Mouse (Mus musculus): ENCODE results near the gene Mafk. TPM values are rescaled to one million over a fixed set of nuclear protein-coding genes. Genes with fewer than 3 reads are reported as not detected.

The Mafk gene
- polyA plus RNA-seq (2015; fragmentation: Illumina TruSeq; extraction: RNeasy Lipid Tissue Mini Kit (QIAGEN cat#74804); ENCODE audit: insufficient read depth, low replicate concordance): 13.5 TPM

DNA sequence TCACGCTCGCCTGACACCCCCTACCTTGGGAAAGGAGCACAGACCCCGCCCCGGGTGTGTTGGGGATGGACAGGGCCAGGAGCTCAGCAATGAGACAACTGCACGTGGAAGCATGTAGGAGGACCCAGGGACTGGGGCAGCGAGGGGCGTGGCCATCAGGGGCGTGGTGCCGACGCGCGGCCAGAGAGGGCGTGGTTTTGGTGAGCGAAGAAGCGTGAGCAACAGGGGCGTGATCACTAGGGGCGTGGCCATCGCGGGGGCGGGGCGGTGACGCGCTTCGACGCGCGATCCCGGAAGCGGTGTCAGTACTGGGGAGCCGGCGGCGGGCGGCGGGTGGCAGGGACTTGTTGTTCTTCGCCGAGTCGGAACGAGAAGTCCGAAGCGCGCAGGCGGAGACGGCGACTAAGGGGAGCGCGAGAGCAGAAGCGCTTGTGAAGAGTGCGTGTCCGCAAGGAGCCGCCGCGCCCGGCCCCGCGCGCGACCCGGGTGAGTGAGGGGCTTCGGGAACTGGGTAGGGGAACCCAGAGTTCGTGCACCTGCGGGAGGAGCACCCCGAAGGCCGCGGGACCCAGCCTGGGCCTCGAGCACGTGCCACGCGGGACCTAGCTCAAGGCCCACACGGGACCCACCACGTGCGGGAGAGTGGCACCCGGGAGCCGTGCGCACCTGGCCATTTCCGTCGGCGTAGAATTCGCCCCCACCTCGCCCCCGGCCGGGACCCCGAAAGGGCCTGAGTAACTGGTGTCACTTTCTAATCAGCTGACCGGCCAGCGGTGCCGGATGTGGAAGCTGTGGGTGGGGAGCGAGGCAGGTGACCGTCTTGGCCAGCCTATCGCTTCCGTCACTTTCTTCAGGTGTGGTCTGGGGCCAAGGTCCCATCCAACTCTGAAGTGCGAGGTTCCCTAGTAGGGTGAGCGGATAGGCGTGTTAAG is at the start of gene Mafk:
TSS of gene Mafk (plus strand) at position 287 of the 932 bp plus-strand sequence.

DNA sequence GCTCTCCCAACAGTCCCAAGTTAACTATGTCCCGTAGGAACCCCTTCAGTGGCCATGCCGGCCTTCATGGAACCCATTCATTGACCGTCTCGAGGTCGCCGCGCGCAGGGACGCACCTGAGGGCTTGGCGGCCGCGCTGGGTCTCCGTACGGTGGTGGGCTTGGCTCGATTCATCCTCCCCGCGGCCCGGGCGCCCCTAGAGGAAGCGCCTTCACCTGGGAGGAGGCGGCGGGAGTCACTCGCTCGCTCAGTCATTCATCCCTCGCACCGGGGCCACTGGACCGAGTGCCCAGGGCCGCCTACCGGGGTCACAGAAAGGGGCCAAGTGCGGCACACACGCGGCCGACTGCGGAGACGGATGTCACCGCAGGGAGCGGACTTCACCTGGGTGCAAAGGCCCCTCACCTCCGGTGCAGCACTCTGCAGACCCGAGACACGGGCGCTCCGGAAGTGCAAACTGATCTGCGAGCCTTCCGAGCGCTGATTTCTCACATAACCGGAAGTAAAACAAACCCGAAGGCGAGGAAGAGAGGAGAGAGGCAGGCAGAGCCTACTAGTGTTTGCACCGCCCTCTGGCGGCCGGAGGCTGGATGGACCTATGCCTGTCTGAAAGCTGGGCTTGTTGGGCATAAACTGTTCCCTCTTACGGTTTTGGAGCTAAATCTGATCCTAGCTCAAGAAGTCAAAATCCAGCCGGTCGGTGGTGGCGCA is 15.9 kb upstream of the Mafk start, which contains the start of gene Ints1:
TSS of gene Ints1 (minus strand) at position 459 of the 711 bp plus-strand sequence.

DNA sequence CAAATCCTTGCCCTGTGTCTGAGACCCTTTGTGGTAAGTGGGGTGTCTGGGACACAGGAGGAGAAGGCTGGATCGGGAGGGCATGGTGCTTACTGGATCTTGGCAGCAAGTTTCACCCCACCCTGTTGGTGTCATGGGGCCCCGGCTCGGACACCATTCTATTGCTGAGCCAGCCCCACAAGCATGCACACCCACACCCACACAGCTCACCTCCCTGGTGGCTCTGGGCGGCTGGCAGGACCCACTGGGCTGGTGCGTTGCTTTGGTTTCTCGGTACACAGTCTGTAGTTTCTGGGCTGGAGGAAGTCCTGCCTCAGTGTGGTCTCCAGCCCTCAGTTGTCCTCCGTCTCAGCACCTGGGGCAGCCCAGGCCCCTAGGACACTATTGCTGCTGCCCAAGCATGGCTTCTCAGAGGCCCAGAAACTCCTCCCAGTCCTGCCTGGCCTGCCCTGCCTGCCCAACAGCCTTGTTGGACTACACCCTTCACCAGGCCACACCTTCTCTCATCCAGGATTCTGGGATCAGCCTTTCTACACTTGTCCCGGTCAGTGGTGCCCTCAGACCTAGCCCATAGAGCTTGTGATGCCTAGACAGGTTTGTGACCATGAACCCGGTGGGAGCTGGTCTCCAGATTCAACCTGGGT is 28.3 kb downstream of the Mafk start, which contains the start of gene Tmem184a:
TSS of gene Tmem184a (minus strand) at position 380 of the 644 bp plus-strand sequence.

DNA sequence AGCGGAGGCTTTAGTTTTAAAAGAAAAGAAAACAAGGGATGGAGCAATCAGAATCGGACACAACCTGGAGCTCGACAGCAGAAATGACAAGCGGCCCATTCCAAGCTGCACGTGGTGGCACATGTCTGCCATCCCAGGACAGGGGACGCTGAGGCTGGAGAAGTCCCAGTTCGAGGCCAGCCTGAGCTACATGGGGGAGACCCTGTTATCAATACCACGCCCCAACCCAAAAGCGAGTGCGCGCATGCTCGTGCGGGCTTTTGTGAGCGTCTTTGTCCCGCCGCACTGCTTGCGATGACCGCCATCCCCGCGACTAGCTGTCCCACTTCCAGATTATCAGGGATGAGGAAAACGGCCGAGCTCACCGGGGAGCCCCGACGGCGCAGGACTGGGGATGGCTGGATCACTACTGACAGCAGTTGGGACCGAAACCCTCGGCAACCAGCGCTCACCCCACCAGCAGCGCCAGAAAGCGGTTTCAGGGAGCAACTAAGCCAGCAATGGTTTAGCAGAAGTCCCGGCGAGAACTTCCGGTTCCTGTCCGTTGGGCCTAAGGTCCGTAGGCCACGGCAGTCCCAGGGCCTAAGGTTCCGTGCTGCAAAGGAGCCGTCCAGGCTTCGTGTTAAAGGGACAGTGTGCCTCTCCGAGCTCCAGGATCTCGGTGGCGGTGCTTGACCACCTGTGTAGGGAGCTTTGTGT is 35.2 kb downstream of the Mafk start, which contains the start of the genes Gm26938 and Psmg3:
TSS of gene Gm26938 (minus strand) at position 51 of the 699 bp plus-strand sequence.
TSS of gene Psmg3 (minus strand) at position 529 of the 699 bp plus-strand sequence.

Other genes with a start within 250 kb of the Mafk start
- not detected for gene Uncx, start 248.0 kb upstream of the Mafk start, polyA plus RNA-seq (2015; fragmentation: Illumina TruSeq; extraction: RNeasy Lipid Tissue Mini Kit (QIAGEN cat#74804); ENCODE audit: insufficient read depth, low replicate concordance)
- 3.1 TPM for gene Micall2, start 55.2 kb upstream of the Mafk start, polyA plus RNA-seq (2015; fragmentation: Illumina TruSeq; extraction: RNeasy Lipid Tissue Mini Kit (QIAGEN cat#74804); ENCODE audit: insufficient read depth, low replicate concordance)
- 20.7 TPM for gene Ints1, start 15.8 kb upstream of the Mafk start, polyA plus RNA-seq (2015; fragmentation: Illumina TruSeq; extraction: RNeasy Lipid Tissue Mini Kit (QIAGEN cat#74804); ENCODE audit: insufficient read depth, low replicate concordance)
- not detected for gene Tmem184a, start 28.4 kb downstream of the Mafk start, polyA plus RNA-seq (2015; fragmentation: Illumina TruSeq; extraction: RNeasy Lipid Tissue Mini Kit (QIAGEN cat#74804); ENCODE audit: insufficient read depth, low replicate concordance)
- gene Gm26938, start 34.9 kb downstream of the Mafk start, polyA plus RNA-seq (2015; fragmentation: Illumina TruSeq; extraction: RNeasy Lipid Tissue Mini Kit (QIAGEN cat#74804); ENCODE audit: insufficient read depth, low replicate concordance): not detected
- 6.0 TPM for gene Psmg3, start 35.4 kb downstream of the Mafk start, polyA plus RNA-seq (2015; fragmentation: Illumina TruSeq; extraction: RNeasy Lipid Tissue Mini Kit (QIAGEN cat#74804); ENCODE audit: insufficient read depth, low replicate concordance)
- not detected for gene Elfn1, start 116.4 kb downstream of the Mafk start, polyA plus RNA-seq (2015; fragmentation: Illumina TruSeq; extraction: RNeasy Lipid Tissue Mini Kit (QIAGEN cat#74804); ENCODE audit: insufficient read depth, low replicate concordance)